Mouse (Mus musculus) retina, embryonic 14.5 days (tissue): ENCODE results near the gene Prg4.

Experiments used
- DNase-seq: peaks from one replicate; pipeline ENCODE4 v3.0.0-alpha.2; 2015; ENCODE audit warnings: low spot score

Gene Prg4

GRCm38 (mm10) chr1:150466132-150466531, at the start of gene Prg4:
Gene Prg4, minus strand, starts transcription at chr1:150466165.
- no peak for DNase-seq

DNA sequence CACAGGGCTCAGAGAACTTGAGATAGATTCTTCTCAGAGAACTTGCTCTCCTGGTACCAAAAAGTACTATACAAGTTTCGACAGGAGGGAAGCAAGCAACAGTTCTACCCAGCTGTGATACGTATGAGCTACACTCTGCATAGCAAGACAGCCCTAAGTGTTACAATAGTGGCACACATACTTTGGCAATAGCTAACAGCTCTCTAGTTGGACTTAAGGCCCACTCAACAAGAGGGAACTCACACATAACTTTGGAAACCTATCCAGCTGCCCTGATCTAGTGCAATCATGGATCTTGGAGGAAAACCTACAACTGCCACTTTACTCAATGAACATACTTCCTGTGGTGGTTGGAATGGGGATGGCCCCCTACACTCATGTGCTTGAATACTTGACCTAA, 47.1 kb upstream of the Prg4 start:
- DNase-seq: no peak

GRCm38 (mm10) chr1:150505794-150506193, 39.8 kb upstream of the Prg4 start:
- DNase-seq: no peak

DNA sequence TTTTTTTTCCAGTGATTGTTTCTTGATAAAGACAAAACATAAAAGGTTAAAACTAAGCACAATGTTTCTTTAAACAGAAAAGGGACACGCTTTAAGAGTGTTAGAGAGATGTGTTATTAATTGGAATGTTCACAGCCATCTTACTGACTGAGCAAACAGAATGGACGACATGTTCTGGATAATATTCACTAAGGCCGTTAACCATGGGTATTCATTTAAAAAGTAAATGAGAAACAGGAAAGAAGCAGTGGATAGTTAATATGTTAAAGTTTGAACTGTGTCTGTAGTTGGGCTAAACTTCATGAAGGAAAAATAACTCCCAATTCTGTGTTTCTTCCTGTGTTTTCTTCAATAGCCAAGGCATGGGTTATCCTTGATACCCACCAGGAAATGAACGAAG, 37.4 kb upstream of the Prg4 start:
- DNase-seq: no peak

GRCm38 (mm10) chr1:150498177-150498576, 32.2 kb upstream of the Prg4 start:
- DNase-seq: no peak

DNA sequence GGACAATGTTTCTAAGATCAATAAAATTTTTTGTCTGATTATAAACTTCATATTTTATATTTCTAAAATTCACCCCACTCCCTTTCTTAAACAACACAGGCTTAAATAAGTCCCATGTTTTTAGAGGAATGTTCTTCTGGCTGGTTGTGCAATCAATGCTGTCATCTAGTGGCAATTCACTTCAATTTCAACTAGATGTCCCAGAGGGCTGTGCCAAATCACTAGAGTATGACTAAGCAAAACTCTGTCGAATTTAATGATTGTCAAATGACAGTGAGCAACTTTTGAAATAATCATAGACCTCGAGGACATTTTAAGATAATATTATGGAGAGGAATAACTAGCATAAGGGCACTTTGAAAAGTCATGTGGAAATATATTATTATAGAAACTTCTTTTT, 31.7 kb upstream of the Prg4 start:
- no peak for DNase-seq

GRCm38 (mm10) chr1:150496626-150497302, 30.8 kb upstream of the Prg4 start:
- DNase-seq: no peak

DNA sequence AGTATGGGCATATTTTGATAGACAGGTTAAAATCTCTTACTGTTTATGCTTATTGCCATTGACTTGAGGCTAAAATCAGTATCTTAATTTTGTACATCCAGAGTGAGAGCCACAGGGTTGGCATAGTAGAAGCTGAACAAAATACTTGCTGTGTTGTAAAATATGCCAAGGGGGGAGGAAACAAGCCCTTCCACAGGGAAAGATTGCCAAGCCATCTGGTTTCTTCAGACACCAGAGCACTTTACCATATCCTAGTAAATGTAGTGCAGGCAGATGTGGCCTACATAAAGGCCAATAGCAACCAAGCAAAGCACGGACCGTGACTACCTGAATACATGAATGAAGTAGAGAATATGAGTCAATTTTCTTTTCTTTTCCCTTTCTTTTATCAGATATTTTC, 23.2 kb upstream of the Prg4 start:
- no peak for DNase-seq

- no peak for DNase-seq
These were observed 14.7 kb upstream of the Prg4 start for GRCm38 (mm10) chr1:150480674-150481073.

DNA sequence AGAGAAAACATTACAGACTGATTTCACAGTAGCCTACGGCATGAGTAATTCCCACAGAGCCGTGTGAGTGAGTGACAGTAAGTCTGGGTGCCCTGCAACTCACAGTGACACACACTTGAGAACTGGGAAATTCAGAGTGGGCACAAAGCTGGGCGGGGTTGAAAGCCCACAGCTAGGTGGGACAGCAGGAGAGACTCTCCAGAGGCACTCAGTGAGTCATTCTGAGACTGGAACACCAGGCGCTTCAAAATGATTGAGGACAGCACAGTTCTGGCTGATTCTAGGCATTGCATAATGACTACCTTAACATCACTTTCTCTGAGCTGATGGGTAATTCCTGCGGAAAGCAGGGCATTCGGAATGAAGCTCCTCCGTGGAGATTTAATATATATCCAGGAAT, 6.6 kb upstream of the Prg4 start:
- DNase-seq: no peak

- no peak for DNase-seq
These were observed 4.0 kb upstream of the Prg4 start for GRCm38 (mm10) chr1:150469992-150470391.

DNA sequence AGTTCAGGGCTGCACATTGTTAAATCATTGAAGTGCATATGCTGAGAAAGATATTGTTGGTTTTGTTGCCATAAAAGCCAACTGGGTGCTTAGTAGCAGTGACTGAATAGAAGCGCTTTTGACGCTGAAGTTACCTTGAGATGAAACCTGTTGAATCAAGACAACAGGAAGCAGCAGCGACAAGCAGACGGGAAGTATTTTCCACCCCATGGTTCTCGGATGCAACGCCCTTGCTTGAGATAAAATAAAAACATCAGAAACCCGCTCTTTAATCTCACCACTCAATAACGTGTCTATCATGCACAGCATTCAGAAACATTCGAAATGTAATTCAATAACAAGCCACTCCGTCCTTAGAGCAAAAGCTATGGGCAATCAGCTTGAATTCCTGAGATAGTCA, 601 bp downstream of the Prg4 start:
- DNase-seq: no peak

- DNase-seq: no peak
These were observed 2.3 kb downstream of the Prg4 start for GRCm38 (mm10) chr1:150463691-150464090.

DNA sequence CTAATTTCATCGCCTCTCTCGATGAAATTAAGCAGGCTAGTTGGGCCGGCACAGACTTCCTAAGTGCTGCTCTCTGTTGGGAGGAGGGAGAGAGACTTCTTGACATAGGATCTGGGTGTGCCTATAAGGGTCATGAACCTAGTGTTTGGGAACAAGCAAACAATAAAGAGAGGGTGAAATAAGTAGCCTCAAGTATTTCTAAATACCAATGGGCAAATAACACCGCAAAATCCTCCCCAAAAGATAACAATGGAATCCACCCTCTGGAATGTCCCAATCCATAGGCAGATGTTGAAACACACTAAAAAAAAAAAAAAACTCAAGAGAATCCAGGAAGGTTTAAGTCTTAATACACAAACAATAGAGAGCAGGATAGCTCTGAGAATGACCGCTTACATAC, 2.9 kb downstream of the Prg4 start:
- DNase-seq: no peak

- DNase-seq: no peak
These were observed 5.4 kb downstream of the Prg4 start for GRCm38 (mm10) chr1:150460595-150460994.

- DNase-seq: no peak
These were observed 6.4 kb downstream of the Prg4 start for GRCm38 (mm10) chr1:150459599-150459998.

- DNase-seq: no peak
These were observed 7.0 kb downstream of the Prg4 start for GRCm38 (mm10) chr1:150458977-150459376.

DNA sequence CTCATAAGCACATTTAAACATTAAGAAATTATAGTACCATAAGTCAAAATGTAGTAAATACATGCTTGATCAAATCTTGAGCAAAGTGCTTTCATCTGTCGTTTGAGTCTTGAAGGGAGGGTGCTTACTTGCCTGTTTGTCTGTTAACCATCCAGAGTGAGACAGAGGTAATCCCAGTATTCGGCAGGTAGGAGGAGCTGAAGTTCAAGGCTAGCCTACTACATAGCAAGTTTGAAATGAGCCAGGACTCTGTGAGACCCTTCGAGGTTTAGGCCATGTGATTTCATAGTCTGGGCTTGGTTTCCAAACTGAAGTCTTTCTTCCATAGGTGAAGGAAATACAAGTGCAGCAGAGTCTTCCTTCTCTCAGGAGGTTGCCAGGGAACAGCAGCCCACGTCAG, 24.2 kb downstream of the Prg4 start:
- DNase-seq: no peak

GRCm38 (mm10) chr1:150438641-150439040, 27.3 kb downstream of the Prg4 start:
- DNase-seq: no peak

- no peak for DNase-seq
These were observed 39.7 kb downstream of the Prg4 start for GRCm38 (mm10) chr1:150426216-150426615.

GRCm38 (mm10) chr1:150425665-150426064, 40.3 kb downstream of the Prg4 start:
- DNase-seq: no peak

GRCm38 (mm10) chr1:150418426-150418825, 47.5 kb downstream of the Prg4 start:
- DNase-seq: no peak

GRCm38 (mm10) chr1:150416006-150416405, 50.0 kb downstream of the Prg4 start:
- DNase-seq: no peak

DNA sequence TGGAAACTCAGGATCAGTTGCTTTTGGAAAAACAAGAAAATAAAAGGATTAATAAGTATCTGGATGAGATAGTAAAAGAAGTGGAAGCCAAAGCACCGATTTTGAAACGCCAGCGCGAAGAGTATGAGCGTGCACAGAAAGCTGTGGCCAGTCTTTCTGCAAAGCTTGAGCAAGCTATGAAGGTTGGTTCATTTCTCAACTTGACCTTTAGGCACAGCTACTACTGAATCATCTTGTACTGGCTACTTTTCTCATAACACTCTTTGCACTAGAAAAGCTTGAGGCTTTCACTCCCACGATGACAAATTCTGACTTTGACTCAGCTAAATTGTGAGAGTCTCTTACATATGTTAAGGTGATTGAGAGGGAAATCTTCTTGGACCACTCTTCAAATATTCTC, 56.0 kb downstream of the Prg4 start:
- DNase-seq: no peak

DNA sequence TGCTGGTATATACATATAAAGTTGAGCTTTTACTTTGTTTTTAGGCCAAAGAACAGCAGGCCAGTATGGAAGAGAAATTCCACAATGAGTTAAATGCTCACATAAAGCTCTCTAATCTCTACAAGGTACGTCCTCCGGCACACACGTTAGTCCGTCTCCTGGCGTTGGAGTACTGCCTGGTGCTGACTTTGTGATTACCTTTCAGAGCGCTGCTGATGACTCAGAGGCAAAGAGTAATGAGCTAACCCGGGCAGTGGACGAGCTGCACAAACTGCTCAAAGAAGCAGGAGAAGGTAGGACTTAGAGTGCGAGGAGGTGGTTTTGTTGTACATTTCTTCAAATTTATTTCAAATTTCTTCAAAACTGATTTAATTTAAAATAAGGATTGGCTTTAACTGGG, 58.7 kb downstream of the Prg4 start:
- no peak for DNase-seq
